Mouse (Mus musculus) layer of hippocampus, postnatal 14 days (tissue): ENCODE measurements at regions not wholly inside any gene's neighbourhood (a gene's known extent, or its start where the extent isn't known, plus 50 kb on each side); places are given as distances from the start of the nearest gene placed in this dataset.
"Not testable (repeated sequence)": the region's sequence is repeated elsewhere in the genome, so short reads cannot be mapped to it uniquely, and the experiment has no call there.

Experiments used
- DNase-seq, 2 experiments: peaks; one replicate each; pipeline ENCODE4 v3.0.0; 2021 to 2022; ENCODE audit warnings: low spot score in 2 of 2, mixed read lengths in 1 of 2

- DNase-seq, result no peak
These were observed 397.7 kb downstream of the Isl1 start for GRCm38 (mm10) chr13:115911524-115912459.

- no peak for DNase-seq
These were observed 398.5 kb downstream of the Isl1 start for GRCm38 (mm10) chr13:115910866-115911449.

GRCm38 (mm10) chr13:115880616-115881015 lies 428.9 kb downstream of the Isl1 start:
- no peak for DNase-seq

- DNase-seq, result no peak
These were observed 449.0 kb downstream of the Isl1 start for GRCm38 (mm10) chr13:115860480-115860879.

- DNase-seq, result no peak
These were observed 452.9 kb downstream of the Isl1 start for GRCm38 (mm10) chr13:115856632-115857031.

- peak in 1 of 2 experiments; percentile 23 for DNase-seq
These were observed 456.7 kb downstream of the Isl1 start for GRCm38 (mm10) chr13:115852689-115853356.

GRCm38 (mm10) chr13:115843121-115843520 lies 466.4 kb downstream of the Isl1 start:
- DNase-seq, result no peak

- no peak for DNase-seq
These were observed 473.2 kb downstream of the Isl1 start for GRCm38 (mm10) chr13:115836203-115836768.

GRCm38 (mm10) chr13:115825191-115825590 lies 484.3 kb downstream of the Isl1 start:
- DNase-seq, result no peak

GRCm38 (mm10) chr13:115822527-115822926 lies 487.0 kb downstream of the Isl1 start:
- no peak for DNase-seq

- DNase-seq, result no peak
These were observed 495.3 kb downstream of the Isl1 start for GRCm38 (mm10) chr13:115814211-115814610.

- no peak for DNase-seq
These were observed 510.2 kb downstream of the Isl1 start for GRCm38 (mm10) chr13:115799294-115799693.

- no peak for DNase-seq
These were observed 558.2 kb downstream of the Isl1 start for GRCm38 (mm10) chr13:115751271-115751670.

GRCm38 (mm10) chr13:115742080-115742479 lies 567.4 kb downstream of the Isl1 start:
- DNase-seq, result not testable (repeated sequence)

GRCm38 (mm10) chr13:115727986-115728385 lies 581.5 kb downstream of the Isl1 start:
- DNase-seq, result no peak

- DNase-seq, result no peak
These were observed 584.0 kb downstream of the Isl1 start for GRCm38 (mm10) chr13:115725356-115725952.

- no peak for DNase-seq
These were observed 590.2 kb downstream of the Isl1 start for GRCm38 (mm10) chr13:115719276-115719675.

GRCm38 (mm10) chr13:115718859-115719258 lies 590.6 kb downstream of the Isl1 start:
- DNase-seq, result no peak

- DNase-seq, result no peak
These were observed 594.4 kb upstream of the Itga1 start for GRCm38 (mm10) chr13:115696197-115696596.

GRCm38 (mm10) chr13:115687426-115687825 lies 585.7 kb upstream of the Itga1 start:
- peak; percentile 24 to 39 for DNase-seq

GRCm38 (mm10) chr13:115679591-115679990 lies 577.8 kb upstream of the Itga1 start:
- DNase-seq, result peak in 1 of 2 experiments; percentile 26
